Mouse (Mus musculus) liver, adult 2 months (tissue): Measurements from ENCODE around the gene Ppl.

ENCODE experiments used
- CTCF ChIP-seq: fragments of 200-500 bp; IDR thresholded peaks from 2 replicates; pipeline ENCODE4 v1.5.1; 2011; ENCODE audit warnings: low read depth, low read length, control low read depth
- POLR2A ChIP-seq: fragments of 200-500 bp; IDR thresholded peaks from 2 replicates; pipeline ENCODE4 v1.6.1; 2011; ENCODE audit warnings: low read length, control low read depth; ENCODE audit not compliant: insufficient read depth; ENCODE audit errors: extremely low read depth

GRCm38 (mm10) chr16:5071974-5072373 lies 60.2 kb downstream of the Ppl start:
- TF ChIP-seq POLR2A (no peak), CTCF (no peak)
